Mouse (Mus musculus): ENCODE results near the gene Jak3. TPM values are rescaled to one million over a fixed set of nuclear protein-coding genes. Genes with fewer than 3 reads are reported as not detected.

The Jak3 gene
- polyA plus RNA-seq, 1 experiment from 2014 or later, result 7.2 TPM

DNA sequence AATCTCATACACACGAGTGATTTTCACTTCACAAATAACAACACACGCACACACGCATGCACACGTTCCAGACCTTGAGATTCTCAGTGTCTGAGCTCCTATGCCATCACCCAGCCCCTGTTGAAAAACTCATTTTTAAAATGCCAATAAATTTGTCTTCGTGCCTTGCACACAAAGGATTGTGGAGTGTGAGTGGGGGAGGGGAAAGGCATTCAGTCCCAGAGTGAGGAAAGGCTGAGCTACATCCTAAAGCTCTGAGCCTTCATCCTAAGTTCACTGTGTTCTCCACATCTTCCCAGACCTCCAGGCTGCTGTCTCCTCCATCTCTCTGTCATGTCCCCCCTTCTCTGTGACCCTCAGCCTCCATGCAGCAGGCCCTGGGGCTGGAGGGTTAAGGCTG is 8.8 kb upstream of the Jak3 start:
- H3K36me3 ChIP-seq, result no peaks in the 10 kb centered on the region
- H3K4me1 ChIP-seq, result peaks cover 55% of the 10 kb centered on the region
- 58% methylated on average over 5 of the region's 5 CpGs for WGBS
- no peak overlapping the region for H3K4me2 ChIP-seq
- H3K9me3 ChIP-seq (replicated peaks), result no peaks in the 10 kb centered on the region
- no peak overlapping the region for H3K4me3 ChIP-seq (replicated peaks)
- no peak for ATAC-seq (replicated peaks; ENCODE audit: low FRiP score)
- peaks cover 70% of the 10 kb centered on the region for H3K27me3 ChIP-seq
- H3K9ac ChIP-seq, result no peak overlapping the region
- no peak overlapping the region for H3K27ac ChIP-seq

DNA sequence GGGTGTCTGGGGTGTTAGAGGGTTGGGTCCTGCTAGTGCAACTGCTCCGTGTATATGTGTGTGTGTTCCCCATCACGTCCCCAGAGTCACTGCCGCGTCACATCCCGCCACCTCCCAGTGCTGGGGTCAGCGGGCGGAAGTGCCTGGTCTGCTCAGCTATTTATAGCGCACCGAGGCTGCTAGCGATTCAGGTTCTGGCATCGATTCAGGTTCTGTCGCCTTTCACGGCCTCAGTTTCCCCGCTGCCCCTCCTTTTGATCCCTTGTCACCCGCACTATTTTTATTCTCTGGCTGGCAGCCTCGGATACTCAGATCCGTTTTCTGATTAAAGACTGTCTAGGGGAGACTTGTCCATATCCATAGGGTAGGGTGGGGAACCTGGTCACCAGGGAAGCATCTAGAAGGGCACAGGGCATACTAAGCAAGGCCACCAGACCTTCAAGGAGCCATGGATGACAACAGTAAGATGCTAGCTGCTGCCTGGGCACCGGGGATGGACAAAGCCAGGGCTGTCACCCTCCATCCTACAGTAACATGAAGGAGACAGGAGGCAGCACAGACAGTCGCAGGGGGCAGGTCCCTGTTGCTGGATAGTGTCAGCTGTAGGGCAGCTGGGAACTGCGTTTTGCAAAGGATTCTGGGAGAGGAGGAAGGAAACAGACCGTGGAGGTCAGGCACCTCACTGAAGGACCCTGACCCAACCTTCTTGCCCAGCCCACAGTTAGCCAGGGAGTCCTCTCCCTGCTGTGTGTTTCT is 7.7 kb upstream of the Jak3 start:
- Histone ChIP-seq H3K27me3 (peaks cover 64% of the 10 kb centered on the region), H3K36me3 (no peaks in the 10 kb centered on the region), H3K4me2 (peak overlapping the region; percentile 40), H3K9me3 (replicated peaks) (no peaks in the 10 kb centered on the region), H3K4me1 (peaks cover 55% of the 10 kb centered on the region), H3K9ac (no peak overlapping the region), H3K27ac (no peak overlapping the region), H3K4me3 (replicated peaks) (0 out of 2 replicates have a peak overlapping the region, but pooled peaks have one; percentile 2)
- 2% methylated on average over 21 of the region's 21 CpGs for WGBS
- ATAC-seq (replicated peaks; ENCODE audit: low FRiP score), result no peak

DNA sequence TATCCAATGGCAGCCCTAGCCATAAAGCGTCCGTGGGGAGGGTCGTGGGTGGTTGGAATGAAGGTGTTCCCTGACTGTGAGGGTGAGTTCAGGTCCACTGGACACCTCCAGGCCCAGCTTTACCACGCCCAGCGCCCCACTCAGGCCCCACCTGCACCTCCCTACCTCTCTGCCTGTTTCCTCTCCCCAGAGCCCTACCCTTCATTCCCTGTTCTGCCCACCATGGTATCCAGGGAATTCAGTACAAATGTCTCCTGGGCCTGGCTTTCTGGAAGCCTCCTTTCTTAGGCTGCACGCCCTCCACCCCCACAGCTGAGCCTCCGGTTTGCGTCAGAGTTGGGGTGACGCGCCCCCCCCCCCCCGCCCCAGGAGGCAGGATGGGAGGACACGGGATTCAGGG is 5.9 kb upstream of the Jak3 start:
- Histone ChIP-seq H3K4me1 (peaks cover 50% of the 10 kb centered on the region), H3K4me2 (peak overlapping the region; percentile 90), H3K27me3 (peaks cover 60% of the 10 kb centered on the region), H3K9ac (0 out of 2 replicates have a peak overlapping the region, but pooled peaks have one; percentile 10), H3K4me3 (replicated peaks) (peak overlapping the region; percentile 46), H3K36me3 (no peaks in the 10 kb centered on the region), H3K27ac (no peak overlapping the region), H3K9me3 (replicated peaks) (no peaks in the 10 kb centered on the region)
- 6% methylated on average over 12 of the region's 12 CpGs for WGBS
- no peak for ATAC-seq (replicated peaks; ENCODE audit: low FRiP score)

DNA sequence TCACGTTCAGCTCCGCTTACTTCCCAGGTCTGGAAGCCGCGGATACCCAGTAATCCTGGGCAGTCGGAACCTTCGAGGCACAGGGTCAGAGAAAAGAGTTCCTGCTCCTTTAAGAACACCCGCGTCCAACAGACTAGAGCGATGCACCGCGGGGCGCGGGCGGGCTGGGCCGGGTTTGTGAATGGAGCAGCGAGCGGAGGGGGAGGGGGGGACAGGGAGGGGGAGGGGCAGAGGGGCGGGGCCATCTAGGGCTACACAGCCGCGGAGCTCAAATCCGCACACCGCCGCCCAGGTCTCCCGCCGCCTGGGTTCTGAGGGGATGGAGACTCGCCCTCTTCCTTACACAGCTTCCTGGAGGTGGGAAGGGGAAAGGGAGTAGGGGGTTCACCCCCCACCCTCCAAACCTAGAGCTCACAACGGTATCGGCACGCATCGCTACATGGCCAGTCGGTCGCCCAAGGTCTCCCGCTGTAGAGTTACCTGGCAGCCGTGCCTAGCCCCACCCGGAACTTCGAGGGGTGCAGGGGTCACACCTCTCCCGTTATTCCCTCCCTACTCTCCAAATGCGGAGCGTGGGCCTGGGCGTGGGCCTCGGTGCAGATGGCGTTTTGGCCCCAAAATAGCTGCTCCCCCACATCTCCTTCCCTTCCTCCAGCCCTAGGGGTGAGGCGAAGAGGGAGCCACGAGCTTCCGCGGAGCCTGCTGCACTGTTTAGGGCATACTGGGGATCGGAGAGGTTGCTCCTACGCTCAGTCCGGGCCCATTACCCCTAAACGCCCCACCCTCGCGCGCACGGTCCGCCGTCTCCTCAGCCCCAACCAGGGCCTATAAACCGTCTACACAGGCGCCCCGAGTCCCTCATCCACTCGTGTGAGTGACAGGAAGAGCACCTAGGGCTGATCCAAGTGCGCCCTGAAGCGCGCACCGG is 5.2 kb upstream of the Jak3 start:
- Histone ChIP-seq H3K9me3 (replicated peaks) (no peaks in the 10 kb centered on the region), H3K9ac (0 out of 2 replicates have a peak overlapping the region, but pooled peaks have one; percentile 10), H3K36me3 (no peaks in the 10 kb centered on the region), H3K4me1 (peaks cover 47% of the 10 kb centered on the region), H3K4me3 (replicated peaks) (peak overlapping the region; percentile 46), H3K27me3 (peaks cover 66% of the 10 kb centered on the region), H3K4me2 (peak overlapping the region; percentile 90), H3K27ac (no peak overlapping the region)
- under 1% methylated on average over 61 of the region's 64 CpGs for WGBS
- ATAC-seq (replicated peaks; ENCODE audit: low FRiP score), result peak; percentile 45

DNA sequence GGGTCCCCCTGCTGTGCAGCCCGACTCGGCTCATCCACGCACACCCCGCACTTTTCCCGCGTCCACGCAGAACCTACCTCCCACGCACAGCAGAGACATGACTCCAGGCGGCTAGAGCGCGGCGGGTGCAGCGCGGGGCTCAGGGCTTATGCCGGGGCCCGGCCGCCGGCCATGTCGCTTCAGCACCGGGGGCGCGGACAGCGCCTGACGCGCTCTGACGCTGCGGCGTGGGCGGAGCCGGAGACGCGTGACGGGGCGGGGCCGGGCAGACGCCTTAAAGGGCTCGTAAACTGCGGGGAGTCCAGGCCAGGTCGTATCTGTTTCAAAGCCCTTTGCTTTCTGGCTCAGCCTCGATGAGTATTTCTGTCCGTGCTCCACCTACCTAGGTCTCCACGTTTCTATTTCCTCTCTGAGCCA is 4.5 kb upstream of the Jak3 start, which contains the start of gene Unc13a:
Gene Unc13a (minus strand): TSS at position 209 of the 417 bp plus-strand sequence.
- Histone ChIP-seq H3K4me1 (peaks cover 48% of the 10 kb centered on the region), H3K4me2 (peak within 1 kb of the TSS; percentile 90), H3K36me3 (no peaks in the 10 kb centered on the region), H3K9ac (0 out of 2 replicates have a peak within 1 kb of the TSS, but pooled peaks have one; percentile 10), H3K27ac (no peak within 1 kb of the TSS), H3K9me3 (replicated peaks) (no peaks in the 10 kb centered on the region), H3K27me3 (peaks cover 64% of the 10 kb centered on the region), H3K4me3 (replicated peaks) (peak within 1 kb of the TSS; percentile 46)
- peak; percentile 72 for ATAC-seq (replicated peaks; ENCODE audit: low FRiP score)
- under 1% methylated on average over 42 of the region's 42 CpGs for WGBS

DNA sequence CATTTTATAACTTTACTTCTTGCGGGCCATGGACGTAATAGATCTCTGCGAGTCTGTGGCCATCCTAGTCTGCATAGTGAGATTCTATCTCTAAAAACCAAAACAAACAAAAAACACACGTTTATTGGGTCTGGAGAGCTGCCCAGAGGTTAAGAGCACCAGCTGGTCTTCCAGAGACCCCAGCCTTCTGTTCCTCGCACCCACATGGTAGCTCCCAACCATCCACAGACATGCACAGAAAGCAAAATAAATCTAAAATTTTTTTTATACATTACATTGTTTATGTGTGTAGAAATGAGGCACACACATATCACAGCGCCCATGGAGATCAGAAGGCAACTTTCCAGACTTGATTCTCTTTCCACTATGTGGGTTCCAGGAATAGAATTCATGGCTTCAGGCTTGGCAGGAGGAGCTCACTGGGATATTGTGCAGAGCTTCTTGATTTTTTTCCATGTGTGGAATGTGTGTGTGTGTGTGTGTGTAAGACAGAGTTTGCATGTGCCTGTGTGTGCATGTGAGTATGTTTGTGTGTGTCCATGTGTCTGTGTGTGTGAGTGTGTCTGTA is 3.8 kb upstream of the Jak3 start:
- no peaks in the 10 kb centered on the region for H3K9me3 ChIP-seq (replicated peaks)
- no peak for ATAC-seq (replicated peaks; ENCODE audit: low FRiP score)
- H3K27me3 ChIP-seq, result peaks cover 63% of the 10 kb centered on the region
- H3K9ac ChIP-seq, result no peak overlapping the region
- WGBS, result 54% methylated on average over 6 of the region's 6 CpGs
- no peaks in the 10 kb centered on the region for H3K36me3 ChIP-seq
- H3K27ac ChIP-seq, result no peak overlapping the region
- peaks cover 52% of the 10 kb centered on the region for H3K4me1 ChIP-seq
- H3K4me3 ChIP-seq (replicated peaks), result peak overlapping the region; percentile 46
- H3K4me2 ChIP-seq, result peak overlapping the region; percentile 90

DNA sequence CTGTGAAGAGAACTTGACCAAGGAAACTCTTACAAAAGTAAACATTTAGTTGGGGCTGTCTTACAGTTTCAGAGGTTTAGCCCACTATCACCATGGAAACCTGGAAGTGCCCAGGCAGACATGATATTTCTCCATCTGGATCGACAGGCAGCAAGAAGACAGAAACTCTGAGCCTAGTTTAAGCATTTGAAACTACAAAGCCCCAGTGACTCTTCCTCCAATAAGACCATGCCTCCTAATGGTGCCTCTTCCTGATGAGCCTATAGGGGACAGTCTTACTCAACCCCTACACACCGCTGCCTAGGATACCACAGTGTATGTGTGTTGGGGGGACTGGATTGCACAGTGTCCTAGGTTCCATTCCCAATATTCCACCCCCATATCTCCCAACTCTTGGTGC is 2.0 kb upstream of the Jak3 start:
- H3K36me3 ChIP-seq, result no peaks in the 10 kb centered on the region
- no peak overlapping the region for H3K9ac ChIP-seq
- ATAC-seq (replicated peaks; ENCODE audit: low FRiP score), result no peak
- H3K9me3 ChIP-seq (replicated peaks), result no peaks in the 10 kb centered on the region
- H3K27me3 ChIP-seq, result peaks cover 67% of the 10 kb centered on the region
- no peak overlapping the region for H3K4me3 ChIP-seq (replicated peaks)
- no peak overlapping the region for H3K27ac ChIP-seq
- 63% methylated on average over 2 of the region's 2 CpGs for WGBS
- no peak overlapping the region for H3K4me2 ChIP-seq
- peaks cover 38% of the 10 kb centered on the region for H3K4me1 ChIP-seq

DNA sequence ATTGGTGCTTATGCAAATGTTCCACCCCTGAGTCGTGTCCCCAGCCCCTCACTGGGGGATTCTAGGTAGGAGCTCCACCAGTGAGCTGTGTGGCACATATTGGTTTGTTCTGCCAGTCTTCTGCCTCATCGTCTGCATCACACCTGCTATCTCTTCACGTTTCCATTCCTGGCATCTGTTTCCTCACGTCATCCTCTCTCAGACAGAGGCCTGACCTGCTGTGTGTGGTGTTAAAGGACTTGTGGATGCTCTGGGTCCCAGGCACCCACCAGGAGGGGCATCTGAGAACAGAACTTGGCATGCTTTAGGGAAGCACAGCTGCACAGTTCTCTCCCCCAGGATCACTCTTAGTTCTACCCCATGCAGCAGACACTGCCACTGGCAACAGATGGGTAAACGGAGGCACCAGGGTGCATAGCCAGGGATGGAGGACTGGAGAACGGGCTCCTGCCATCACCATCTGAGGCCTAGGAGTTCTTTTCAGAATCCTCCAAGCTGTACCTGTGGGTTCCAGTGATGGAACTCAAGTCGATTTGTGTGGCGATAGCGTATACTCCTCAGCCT is 558 bp upstream of the Jak3 start:
- no peak for ATAC-seq (replicated peaks; ENCODE audit: low FRiP score)
- Histone ChIP-seq H3K27me3 (peaks cover 68% of the 10 kb centered on the region), H3K4me2 (peak overlapping the region; percentile 94), H3K4me3 (replicated peaks) (peak overlapping the region; percentile 70), H3K9ac (peak overlapping the region; percentile 62; the same call in 1 of the 2 replicates), H3K36me3 (no peaks in the 10 kb centered on the region), H3K4me1 (peaks cover 47% of the 10 kb centered on the region), H3K9me3 (replicated peaks) (no peaks in the 10 kb centered on the region), H3K27ac (peak overlapping the region; percentile 62)
- WGBS, result 34% methylated on average over 9 of the region's 9 CpGs

DNA sequence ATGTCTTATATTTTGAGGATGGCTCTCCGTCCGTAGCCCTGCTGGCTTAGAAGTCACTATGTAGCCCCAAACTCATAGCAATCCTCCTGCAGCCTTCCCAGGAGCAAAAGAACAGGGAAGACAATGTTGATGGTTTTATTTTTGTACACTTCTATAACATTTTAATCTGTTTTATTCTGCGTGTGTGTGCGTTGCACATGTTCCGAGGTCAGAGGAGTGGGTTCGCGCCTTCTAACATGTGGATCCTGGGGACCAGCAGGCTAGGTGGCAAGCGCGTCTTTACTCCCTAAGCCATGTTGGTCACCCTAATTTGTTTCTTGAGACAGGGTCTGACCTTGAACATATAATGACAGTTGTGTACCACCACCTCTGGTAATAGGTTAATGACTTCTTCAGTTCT is 707 bp downstream of the Jak3 start:
- Histone ChIP-seq H3K36me3 (no peaks in the 10 kb centered on the region), H3K27ac (peak overlapping the region; percentile 62; the same call in 1 of the 2 replicates), H3K4me3 (replicated peaks) (peak overlapping the region; percentile 70), H3K4me1 (peaks cover 46% of the 10 kb centered on the region), H3K27me3 (peaks cover 72% of the 10 kb centered on the region), H3K9me3 (replicated peaks) (no peaks in the 10 kb centered on the region), H3K9ac (peak overlapping the region; percentile 62), H3K4me2 (peak overlapping the region; percentile 94)
- ATAC-seq (replicated peaks; ENCODE audit: low FRiP score), result no peak
- 61% methylated on average over 9 of the region's 9 CpGs for WGBS

DNA sequence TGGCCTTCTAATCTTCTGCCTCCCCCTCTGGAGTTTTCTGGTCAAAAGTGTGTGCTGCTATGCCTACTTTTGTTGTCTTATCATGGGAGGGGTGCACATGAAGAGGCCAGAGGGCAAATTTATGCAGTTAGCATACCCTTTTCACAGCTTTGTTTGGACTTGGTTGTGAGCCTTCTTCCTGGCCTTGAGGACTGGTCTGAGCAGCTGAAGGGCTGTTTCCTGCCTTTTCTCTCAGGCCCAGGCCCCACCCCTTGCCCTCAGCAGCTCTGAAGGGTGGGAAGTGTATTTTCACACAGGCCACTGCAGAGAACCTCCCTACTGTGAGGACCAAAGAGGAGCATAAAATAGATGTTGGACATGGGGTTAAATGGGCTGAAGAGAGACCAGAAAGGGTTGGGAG is 1.5 kb downstream of the Jak3 start:
- Histone ChIP-seq H3K9ac (no peak overlapping the region), H3K4me3 (replicated peaks) (no peak overlapping the region), H3K36me3 (no peaks in the 10 kb centered on the region), H3K9me3 (replicated peaks) (no peaks in the 10 kb centered on the region), H3K4me2 (0 out of 2 replicates have a peak overlapping the region, but pooled peaks have one; percentile 94), H3K27me3 (peaks cover 77% of the 10 kb centered on the region), H3K27ac (0 out of 2 replicates have a peak overlapping the region, but pooled peaks have one; percentile 46), H3K4me1 (peaks cover 45% of the 10 kb centered on the region)
- ATAC-seq (replicated peaks; ENCODE audit: low FRiP score), result no peak

DNA sequence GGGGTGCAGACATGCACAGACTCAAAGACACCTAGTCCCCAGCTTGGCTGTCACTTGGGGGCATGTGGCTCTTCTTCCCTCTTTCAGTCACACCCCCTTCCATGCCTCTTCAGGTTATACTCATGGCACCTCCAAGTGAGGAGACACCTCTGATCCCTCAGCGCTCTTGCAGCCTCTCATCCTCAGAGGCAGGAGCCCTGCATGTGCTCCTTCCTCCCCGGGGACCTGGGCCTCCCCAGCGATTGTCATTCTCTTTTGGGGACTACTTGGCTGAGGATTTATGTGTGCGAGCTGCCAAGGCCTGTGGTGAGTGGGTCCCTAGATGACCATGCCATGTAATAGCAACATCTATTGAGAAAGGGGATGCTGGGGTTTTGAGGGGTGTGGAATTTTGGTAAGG is 2.1 kb downstream of the Jak3 start:
- peaks cover 80% of the 10 kb centered on the region for H3K27me3 ChIP-seq
- H3K4me1 ChIP-seq, result peaks cover 45% of the 10 kb centered on the region
- no peak overlapping the region for H3K4me2 ChIP-seq
- H3K9ac ChIP-seq, result no peak overlapping the region
- ATAC-seq (replicated peaks; ENCODE audit: low FRiP score), result no peak
- 56% methylated on average over 4 of the region's 4 CpGs for WGBS
- no peaks in the 10 kb centered on the region for H3K36me3 ChIP-seq
- H3K4me3 ChIP-seq (replicated peaks), result no peak overlapping the region
- H3K9me3 ChIP-seq (replicated peaks), result no peaks in the 10 kb centered on the region
- H3K27ac ChIP-seq, result no peak overlapping the region
